Mouse (Mus musculus): ENCODE measurements at regions not wholly inside any gene's neighbourhood (a gene's known extent, or its start where the extent isn't known, plus 50 kb on each side); places are given as distances from the start of the nearest gene placed in this dataset.

GRCm38 (mm10) chr3:136611682-136612081 lies 58.2 kb upstream of the Ppp3ca start:
- DNase-seq = no peak

- DNase-seq = no peak
Observed at GRCm38 (mm10) chr3:136610556-136610924, 59.4 kb upstream of the Ppp3ca start.

- peak; percentile 34 for DNase-seq
Observed at GRCm38 (mm10) chr3:136609855-136610555, 59.9 kb upstream of the Ppp3ca start.

GRCm38 (mm10) chr3:136601706-136602105 lies 68.2 kb upstream of the Ppp3ca start:
- no peak for DNase-seq

- no peak for DNase-seq
Observed at GRCm38 (mm10) chr3:136583937-136584336, 86.0 kb upstream of the Ppp3ca start.

- DNase-seq = no peak
Observed at GRCm38 (mm10) chr3:136578016-136578415, 91.9 kb upstream of the Ppp3ca start.

- no peak for DNase-seq
Observed at GRCm38 (mm10) chr3:136570517-136570916, 99.4 kb upstream of the Ppp3ca start.

GRCm38 (mm10) chr3:136556488-136556887 lies 113.4 kb upstream of the Ppp3ca start:
- DNase-seq = no peak

GRCm38 (mm10) chr3:136549471-136549870 lies 120.5 kb upstream of the Ppp3ca start:
- DNase-seq = no peak

- no peak for DNase-seq
Observed at GRCm38 (mm10) chr3:136531604-136532003, 138.3 kb upstream of the Ppp3ca start.

GRCm38 (mm10) chr3:136508575-136508974 lies 161.3 kb upstream of the Ppp3ca start:
- DNase-seq = no peak

GRCm38 (mm10) chr3:136507070-136507469 lies 162.9 kb upstream of the Ppp3ca start:
- peak; percentile 4 for DNase-seq

GRCm38 (mm10) chr3:136494831-136495230 lies 169.0 kb upstream of the Bank1 start:
- DNase-seq = no peak

GRCm38 (mm10) chr3:136491683-136492082 lies 165.8 kb upstream of the Bank1 start:
- no peak for DNase-seq

GRCm38 (mm10) chr3:136471693-136472092 lies 145.8 kb upstream of the Bank1 start:
- DNase-seq = no peak

GRCm38 (mm10) chr3:136462747-136463146 lies 136.9 kb upstream of the Bank1 start:
- no peak for DNase-seq

- DNase-seq = peak; percentile 11
Observed at GRCm38 (mm10) chr3:136456471-136457117, 130.7 kb upstream of the Bank1 start.

- DNase-seq = no peak
Observed at GRCm38 (mm10) chr3:136455651-136456470, 130.0 kb upstream of the Bank1 start.

GRCm38 (mm10) chr3:136454967-136455366 lies 129.1 kb upstream of the Bank1 start:
- DNase-seq = no peak

GRCm38 (mm10) chr3:136450986-136451774 lies 125.3 kb upstream of the Bank1 start:
- no peak for DNase-seq

- DNase-seq = no peak
Observed at GRCm38 (mm10) chr3:136450361-136450895, 124.6 kb upstream of the Bank1 start.

GRCm38 (mm10) chr3:136449364-136449763 lies 123.5 kb upstream of the Bank1 start:
- no peak for DNase-seq

GRCm38 (mm10) chr3:136444598-136444997 lies 118.7 kb upstream of the Bank1 start:
- DNase-seq = no peak
